In the genomic region with DNA sequence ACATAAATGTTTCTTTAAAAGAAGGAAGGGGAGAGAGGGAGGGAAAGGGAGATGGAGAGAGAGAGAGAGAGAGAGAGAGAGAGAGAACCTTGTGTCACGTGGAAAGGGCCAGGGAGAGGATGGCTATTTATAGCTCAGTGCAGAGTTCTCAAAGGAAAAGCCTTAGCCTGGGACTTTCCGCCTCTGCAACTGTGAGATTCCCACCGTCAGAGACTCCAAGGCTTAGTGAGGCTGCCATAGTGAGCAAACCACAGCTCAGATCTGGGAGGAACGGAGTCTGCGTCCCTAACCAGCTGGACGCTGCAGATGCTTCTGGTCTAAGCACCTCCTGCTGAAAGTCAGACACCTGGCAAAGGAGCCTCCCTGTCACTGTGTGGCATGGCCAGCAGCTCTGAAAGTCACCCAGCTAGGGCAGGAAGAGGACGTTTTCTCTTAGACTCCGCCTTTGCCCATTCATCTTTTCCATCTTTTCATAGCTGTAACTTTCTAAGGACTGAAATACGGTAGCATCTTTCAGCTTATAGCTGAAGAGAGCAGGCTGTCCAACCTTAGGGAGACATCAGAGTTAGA, we compare ENCODE assay signal across 9 mouse cellular contexts. TPM values are rescaled to one million over a fixed set of nuclear protein-coding genes. Genes with fewer than 3 reads are reported as not detected.
DNase-seq lines count a peak whose midpoint lies in the region; ATAC-seq and TF ChIP-seq lines count a peak whose summit lies in the region.
"Had no signal": no experiment of that assay in that cellular context is flagged by ENCODE, and none has a peak within 500 bp of the region (broad histone marks: within the 10 kb centered on the region; RNA-seq: fewer than 3 reads in every experiment).

No protein-coding gene starts in this region.

- peak; percentile 20; the same call in 1 of the 2 replicates for ATAC-seq in forebrain, embryonic 14.5 days
- no peak for ATAC-seq in forebrain, embryonic 11.5 days (replicated peaks; ENCODE audit: low FRiP score)
- 0 out of 2 replicates have a peak, but pooled peaks have one; percentile 52 for ATAC-seq in midbrain, embryonic 15.5 days (replicated peaks)
- no peak for ATAC-seq in midbrain, embryonic 13.5 days
- peak; percentile 60 for ATAC-seq in stomach, postnatal 0 days (ENCODE audit: low FRiP score, low TSS enrichment)

- 50% methylated on average over 9 of the region's 9 CpGs for WGBS in forebrain, embryonic 14.5 days
- WGBS in forebrain, embryonic 11.5 days = 50% methylated on average over 9 of the region's 9 CpGs
- WGBS in midbrain, embryonic 15.5 days = 35% methylated on average over 9 of the region's 9 CpGs
- WGBS in midbrain, embryonic 13.5 days = 55% methylated on average over 9 of the region's 9 CpGs
- 21% methylated on average over 9 of the region's 9 CpGs for WGBS in stomach, postnatal 0 days

- no peaks in the 10 kb centered on the region for H3K36me3 ChIP-seq in forebrain, embryonic 14.5 days (ENCODE audit: control insufficient read depth, insufficient read depth, low read length)
- no peaks in the 10 kb centered on the region for H3K36me3 ChIP-seq in forebrain, embryonic 11.5 days (ENCODE audit: control insufficient read depth, insufficient read depth, low read length)
- H3K36me3 ChIP-seq in midbrain, embryonic 15.5 days (replicated peaks) = no peaks in the 10 kb centered on the region
- H3K36me3 ChIP-seq in midbrain, embryonic 13.5 days = no peaks in the 10 kb centered on the region
- H3K36me3 ChIP-seq in stomach, postnatal 0 days (ENCODE audit: control insufficient read depth, insufficient read depth, low read length) = no peaks in the 10 kb centered on the region

- no peak overlapping the region for H3K4me3 ChIP-seq in forebrain, embryonic 14.5 days (ENCODE audit: low read depth, low read length)
- no peak overlapping the region for H3K4me3 ChIP-seq in forebrain, embryonic 11.5 days (ENCODE audit: low read depth, low read length)
- H3K4me3 ChIP-seq in midbrain, embryonic 15.5 days = no peak overlapping the region
- no peak overlapping the region for H3K4me3 ChIP-seq in midbrain, embryonic 13.5 days (replicated peaks)
- no peak overlapping the region for H3K4me3 ChIP-seq in stomach, postnatal 0 days (ENCODE audit: low read depth, low read length)

- no peak overlapping the region for H3K27ac ChIP-seq in forebrain, embryonic 14.5 days (ENCODE audit: low read depth, low read length)
- no peak overlapping the region for H3K27ac ChIP-seq in forebrain, embryonic 11.5 days (ENCODE audit: low read depth, low read length)
- H3K27ac ChIP-seq in midbrain, embryonic 15.5 days = peak overlapping the region; percentile 69; the same call in 1 of the 2 replicates
- no peak overlapping the region for H3K27ac ChIP-seq in midbrain, embryonic 13.5 days
- 0 out of 2 replicates have a peak overlapping the region, but pooled peaks have one; percentile 40 for H3K27ac ChIP-seq in stomach, postnatal 0 days (replicated peaks)

- H3K27me3 ChIP-seq in forebrain, embryonic 14.5 days (replicated peaks; ENCODE audit: control insufficient read depth, insufficient read depth, low read length) = no peaks in the 10 kb centered on the region
- H3K27me3 ChIP-seq in forebrain, embryonic 11.5 days (ENCODE audit: control insufficient read depth, insufficient read depth, low read length) = no peaks in the 10 kb centered on the region
- H3K27me3 ChIP-seq in midbrain, embryonic 15.5 days (replicated peaks) = no peaks in the 10 kb centered on the region
- H3K27me3 ChIP-seq in midbrain, embryonic 13.5 days = no peaks in the 10 kb centered on the region
- no peaks in the 10 kb centered on the region for H3K27me3 ChIP-seq in stomach, postnatal 0 days (ENCODE audit: control insufficient read depth, insufficient read depth, low read length)

- H3K9ac ChIP-seq in forebrain, embryonic 14.5 days (ENCODE audit: low read length) = no peak overlapping the region
- H3K9ac ChIP-seq in forebrain, embryonic 11.5 days (ENCODE audit: low read length) = no peak overlapping the region
- H3K9ac ChIP-seq in midbrain, embryonic 15.5 days = peak overlapping the region; percentile 26; the same call in 1 of the 2 replicates
- no peak overlapping the region; the same call in 1 of the 2 replicates for H3K9ac ChIP-seq in midbrain, embryonic 13.5 days (replicated peaks)
- peak overlapping the region; percentile 31; the same call in 1 of the 2 replicates for H3K9ac ChIP-seq in stomach, postnatal 0 days (ENCODE audit: low read length)

- intact Hi-C loops in heart, postnatal 10 days (cut with DNase I) = loop anchor here (5.0 kb wide), 1 partner anchor 129 kb away; no protein-coding TSS in a partner anchor

- 0 out of 2 replicates have a peak, but pooled peaks cover 3% of the 10 kb centered on the region for H3K9me3 ChIP-seq in forebrain, embryonic 14.5 days (replicated peaks; ENCODE audit: control insufficient read depth, low read length)
- peaks cover 6% of the 10 kb centered on the region; the same call in 1 of the 2 replicates for H3K9me3 ChIP-seq in forebrain, embryonic 11.5 days (ENCODE audit: control insufficient read depth, low read length)
- H3K9me3 ChIP-seq in midbrain, embryonic 15.5 days = no peaks in the 10 kb centered on the region
- peaks cover 6% of the 10 kb centered on the region; the same call in 1 of the 2 replicates for H3K9me3 ChIP-seq in midbrain, embryonic 13.5 days
- no peaks in the 10 kb centered on the region for H3K9me3 ChIP-seq in stomach, postnatal 0 days (ENCODE audit: control insufficient read depth, low read length)

- no peak for DNase-seq in forebrain, embryonic 14.5 days (ENCODE audit: low spot score)
- DNase-seq in forebrain, embryonic 11.5 days (ENCODE audit: low spot score) = no peak
- peak; percentile 62 to 67 for DNase-seq in heart, postnatal 10 days
- DNase-seq in stomach, postnatal 0 days (ENCODE audit: low spot score) = no peak
- DNase-seq in thymus, adult 18-20 months = no peak
- DNase-seq in layer of hippocampus, adult 18-20 months (ENCODE audit: low spot score in 2 of 2) = no peak
- DNase-seq: kidney, postnatal 25 days had no signal

- TF ChIP-seq CTCF in stomach, postnatal 0 days (IDR thresholded peaks at IDR 0.05; ENCODE audit: low read depth) = no peak

- no peak for TF ChIP-seq EP300 in stomach, postnatal 0 days (optimal IDR thresholded peaks at IDR 0.05)

- no peak overlapping the region for H3K4me2 ChIP-seq in forebrain, embryonic 14.5 days (ENCODE audit: low read length)
- H3K4me2 ChIP-seq in forebrain, embryonic 11.5 days (ENCODE audit: low read depth, low read length, severe bottlenecking) = no peak overlapping the region
- H3K4me2 ChIP-seq in midbrain, embryonic 15.5 days = no peak overlapping the region
- H3K4me2 ChIP-seq in midbrain, embryonic 13.5 days (replicated peaks) = no peak overlapping the region
- H3K4me2 ChIP-seq in stomach, postnatal 0 days (replicated peaks; ENCODE audit: low read depth) = peak overlapping the region; percentile 35; the same call in 1 of the 2 replicates

- H3K4me1 ChIP-seq in forebrain, embryonic 14.5 days (ENCODE audit: control insufficient read depth, insufficient read depth, low read length) = no peaks in the 10 kb centered on the region
- H3K4me1 ChIP-seq in forebrain, embryonic 11.5 days (replicated peaks; ENCODE audit: control insufficient read depth, insufficient read depth, low read length) = no peaks in the 10 kb centered on the region
- peaks cover 19% of the 10 kb centered on the region for H3K4me1 ChIP-seq in midbrain, embryonic 15.5 days
- peaks cover 11% of the 10 kb centered on the region for H3K4me1 ChIP-seq in midbrain, embryonic 13.5 days (replicated peaks)
- H3K4me1 ChIP-seq in stomach, postnatal 0 days (replicated peaks; ENCODE audit: control insufficient read depth, insufficient read depth) = 0 out of 2 replicates have a peak, but pooled peaks cover 2% of the 10 kb centered on the region

RNA-seq across cellular contexts. Expression of a gene that starts 21.9 kb away (rescaled TPM):
- polyA plus RNA-seq in forebrain, embryonic 14.5 days (2014; fragmentation: Nextera tagmentation; extraction: Ambion mirVana) = 3.0 and 3.4 TPM in 2 replicates
- polyA plus RNA-seq in forebrain, embryonic 11.5 days (2014; fragmentation: Nextera tagmentation; extraction: Ambion mirVana) = 5.2 and 5.4 TPM in 2 replicates
- polyA plus RNA-seq in midbrain, embryonic 15.5 days (2015; fragmentation: Nextera tagmentation; extraction: Ambion mirVana) = 2.3 TPM in 2 replicates
- polyA plus RNA-seq in midbrain, embryonic 13.5 days (2015; fragmentation: Nextera tagmentation; extraction: Ambion mirVana) = 2.0 and 2.2 TPM in 2 replicates
- total RNA-seq in heart, postnatal 10 days (2021) = 10 to 100 TPM; 87.9 to 93.7 TPM
- polyA plus RNA-seq in stomach, postnatal 0 days (2015; fragmentation: Nextera tagmentation; extraction: Ambion mirVana) = 3.7 and 4.3 TPM in 2 replicates
- total RNA-seq in layer of hippocampus, adult 18-20 months (2021) = 10 to 100 TPM; 33.4 to 35.4 TPM

RNA-seq across cellular contexts. Expression of a gene that starts 51.2 kb away (rescaled TPM):
- polyA plus RNA-seq in forebrain, embryonic 14.5 days (2014; fragmentation: Nextera tagmentation; extraction: Ambion mirVana) = 39.0 and 41.6 TPM in 2 replicates
- polyA plus RNA-seq in forebrain, embryonic 11.5 days (2014; fragmentation: Nextera tagmentation; extraction: Ambion mirVana) = 54.0 and 54.9 TPM in 2 replicates
- 28.3 and 30.8 TPM in 2 replicates for polyA plus RNA-seq in midbrain, embryonic 15.5 days (2015; fragmentation: Nextera tagmentation; extraction: Ambion mirVana)
- 30.2 and 36.3 TPM in 2 replicates for polyA plus RNA-seq in midbrain, embryonic 13.5 days (2015; fragmentation: Nextera tagmentation; extraction: Ambion mirVana)
- total RNA-seq in heart, postnatal 10 days (2021) = 10 to 100 TPM; 22.0 to 24.0 TPM
- 25.9 and 28.5 TPM in 2 replicates for polyA plus RNA-seq in stomach, postnatal 0 days (2015; fragmentation: Nextera tagmentation; extraction: Ambion mirVana)
- 10 to 100 TPM; 21.0 to 22.8 TPM for total RNA-seq in layer of hippocampus, adult 18-20 months (2021)

Comparison
In these comparisons a context has a peak if more than half of its experiments do, and no peak if none do; other contexts are left out.
1. ATAC-seq: peak in forebrain, embryonic 14.5 days (single experiment), midbrain, embryonic 15.5 days (single experiment) and stomach, postnatal 0 days (single experiment); none in forebrain, embryonic 11.5 days (single experiment) and midbrain, embryonic 13.5 days (single experiment).
2. H3K27ac ChIP-seq: peak in midbrain, embryonic 15.5 days (single experiment) and stomach, postnatal 0 days (single experiment); none in forebrain, embryonic 14.5 days (single experiment), forebrain, embryonic 11.5 days (single experiment) and midbrain, embryonic 13.5 days (single experiment).
3. H3K9ac ChIP-seq: peak in midbrain, embryonic 15.5 days (single experiment) and stomach, postnatal 0 days (single experiment); none in forebrain, embryonic 14.5 days (single experiment), forebrain, embryonic 11.5 days (single experiment) and midbrain, embryonic 13.5 days (single experiment).
4. DNase-seq: peak in heart, postnatal 10 days (2 of 2); none in forebrain, embryonic 14.5 days (single experiment), forebrain, embryonic 11.5 days (single experiment), stomach, postnatal 0 days (single experiment), thymus, adult 18-20 months (0 of 2) and layer of hippocampus, adult 18-20 months (0 of 2).